ENCODE assay signal across 21 mouse cellular contexts in genomic region chr17:86060911-86061310, GRCm38 (mm10).
"Had no signal": no experiment of that assay in that cellular context is flagged by ENCODE, and none has a peak within 500 bp of the region (broad histone marks: within the 10 kb centered on the region; RNA-seq: fewer than 3 reads in every experiment).

No protein-coding gene starts in this region.

- H3K27me3 ChIP-seq: liver, embryonic 15.5 days; lung, embryonic 15.5 days; megakaryocyte, embryonic 14.5 days; midbrain, embryonic 13.5 days; midbrain, embryonic 15.5 days; neural tube, embryonic 13.5 days; neural tube, embryonic 15.5 days had no signal

- H3K36me3 ChIP-seq: liver, embryonic 15.5 days; lung, embryonic 15.5 days; midbrain, embryonic 15.5 days; neural tube, embryonic 13.5 days; neural tube, embryonic 15.5 days had no signal

- H3K9ac ChIP-seq: liver, embryonic 15.5 days; liver, postnatal 0 days; lung, embryonic 15.5 days; midbrain, embryonic 13.5 days; midbrain, embryonic 15.5 days; neural tube, embryonic 13.5 days; neural tube, embryonic 15.5 days had no signal

- H3K4me2 ChIP-seq: liver, embryonic 15.5 days; lung, embryonic 15.5 days; midbrain, embryonic 11.5 days; midbrain, embryonic 13.5 days; midbrain, embryonic 15.5 days; neural tube, embryonic 13.5 days; neural tube, embryonic 15.5 days had no signal

- H3K4me1 ChIP-seq: liver, embryonic 15.5 days; lung, embryonic 15.5 days; midbrain, embryonic 13.5 days; midbrain, embryonic 15.5 days; neural tube, embryonic 13.5 days; neural tube, embryonic 15.5 days had no signal

- H3K4me3 ChIP-seq: liver, embryonic 15.5 days; lung, embryonic 15.5 days; megakaryocyte, embryonic 14.5 days; midbrain, embryonic 13.5 days; midbrain, embryonic 15.5 days; myocyte; neural tube, embryonic 13.5 days; neural tube, embryonic 15.5 days had no signal

- H3K9me3 ChIP-seq: liver, embryonic 15.5 days; lung, embryonic 15.5 days; megakaryocyte, embryonic 14.5 days; midbrain, embryonic 13.5 days; midbrain, embryonic 15.5 days; neural tube, embryonic 15.5 days had no signal

- H3K27ac ChIP-seq: liver, embryonic 15.5 days; lung, embryonic 15.5 days; macrophage; midbrain, embryonic 13.5 days; midbrain, embryonic 15.5 days; neural tube, embryonic 13.5 days; neural tube, embryonic 15.5 days had no signal

- ATAC-seq: liver, postnatal 0 days; lung, postnatal 0 days; midbrain, embryonic 13.5 days; midbrain, embryonic 15.5 days had no signal

- DNase-seq: liver, postnatal 0 days; lung, adult 2 months; lung, postnatal 14 days; lung, postnatal 36 days; retina, postnatal 1 day; right cerebral cortex, adult 18-20 months; right cerebral cortex, postnatal 14 days; thymus, adult 18-20 months; thymus, postnatal 14 days; thymus, postnatal 36 days had no signal
